Mouse (Mus musculus): ENCODE results near the gene Ptcd2. TPM values are rescaled to one million over a fixed set of nuclear protein-coding genes. Genes with fewer than 3 reads are reported as not detected.
"Not testable (repeated sequence)": the region's sequence is repeated elsewhere in the genome, so short reads cannot be mapped to it uniquely, and the experiment has no call there.

Gene Ptcd2
- polyA plus RNA-seq, 1 experiment from 2014 or later: 41.4 TPM

DNA sequence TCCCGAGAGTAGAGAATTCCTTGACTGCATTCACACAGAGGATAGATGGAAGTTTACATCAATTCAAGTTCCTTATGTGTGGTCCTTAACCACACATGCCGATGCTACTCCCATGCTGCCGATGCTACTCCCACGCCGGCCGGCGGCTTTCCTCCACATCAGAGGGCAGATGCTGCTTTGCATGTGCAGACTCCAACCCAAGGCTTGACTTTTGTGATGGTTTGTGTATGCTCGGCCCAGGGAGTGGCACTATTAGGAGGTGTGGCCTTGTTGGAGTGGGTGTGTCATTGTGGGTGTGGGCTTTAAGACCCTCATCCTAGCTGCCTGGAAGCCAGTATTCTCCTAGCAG lies 20.2 kb downstream of the Ptcd2 start:
- not testable (repeated sequence) for H3K27ac ChIP-seq (replicated peaks); H3K4me2 ChIP-seq (replicated peaks); H3K27me3 ChIP-seq; H3K9me3 ChIP-seq (replicated peaks); H3K4me1 ChIP-seq; H3K4me3 ChIP-seq (replicated peaks); H3K9ac ChIP-seq; ATAC-seq (ENCODE audit: insufficient number of reproducible peaks, low FRiP score, low TSS enrichment, low read depth)
- 82% methylated on average over 8 of the region's 8 CpGs for WGBS
- H3K36me3 ChIP-seq: peaks cover 63% of the 10 kb centered on the region

DNA sequence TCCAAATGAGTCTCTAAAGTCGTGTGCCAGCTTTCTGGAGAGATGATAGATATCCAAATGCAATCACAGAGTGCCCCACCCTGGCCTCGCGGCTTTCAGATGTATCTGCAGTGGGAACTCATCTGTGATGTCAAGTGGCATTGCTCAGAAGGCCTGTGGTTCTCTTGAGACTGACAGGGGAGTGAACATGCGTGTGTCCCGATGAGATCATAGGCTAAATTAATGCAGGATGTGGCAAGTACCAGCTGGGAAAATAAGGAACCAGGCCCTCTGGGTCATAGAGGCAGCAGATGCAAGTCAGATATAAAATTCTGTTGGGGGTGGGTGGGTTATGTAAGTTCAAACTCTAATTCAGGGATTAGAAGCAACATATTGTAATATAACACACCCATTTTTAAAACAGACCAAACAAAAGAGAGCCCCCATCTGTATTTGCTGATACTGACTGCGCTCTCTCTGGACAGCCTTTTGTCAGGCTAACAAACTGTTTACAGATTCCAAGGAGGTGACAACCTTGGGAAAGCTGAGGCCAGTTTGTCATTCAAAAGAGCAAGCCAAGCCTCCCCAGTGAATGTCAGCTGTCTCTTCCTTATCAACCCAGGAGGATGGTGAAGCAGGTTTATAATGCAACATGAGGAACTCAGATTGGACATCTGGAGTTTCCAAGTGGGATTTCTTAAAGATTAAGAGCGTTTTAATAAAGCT lies 20.7 kb downstream of the Ptcd2 start:
- no peak overlapping the region for H3K9ac ChIP-seq
- H3K4me3 ChIP-seq (replicated peaks): no peak overlapping the region
- H3K27me3 ChIP-seq: no peaks in the 10 kb centered on the region
- no peak overlapping the region; the same call in 1 of the 2 replicates for H3K27ac ChIP-seq (replicated peaks)
- 54% methylated on average over 7 of the region's 7 CpGs for WGBS
- H3K9me3 ChIP-seq (replicated peaks): no peaks in the 10 kb centered on the region
- ATAC-seq (ENCODE audit: insufficient number of reproducible peaks, low FRiP score, low TSS enrichment, low read depth): peak; percentile 64; the same call in 1 of the 2 replicates
- H3K4me1 ChIP-seq: peaks cover 3% of the 10 kb centered on the region; the same call in 1 of the 2 replicates
- peaks cover 59% of the 10 kb centered on the region for H3K36me3 ChIP-seq
- H3K4me2 ChIP-seq (replicated peaks): no peak overlapping the region

DNA sequence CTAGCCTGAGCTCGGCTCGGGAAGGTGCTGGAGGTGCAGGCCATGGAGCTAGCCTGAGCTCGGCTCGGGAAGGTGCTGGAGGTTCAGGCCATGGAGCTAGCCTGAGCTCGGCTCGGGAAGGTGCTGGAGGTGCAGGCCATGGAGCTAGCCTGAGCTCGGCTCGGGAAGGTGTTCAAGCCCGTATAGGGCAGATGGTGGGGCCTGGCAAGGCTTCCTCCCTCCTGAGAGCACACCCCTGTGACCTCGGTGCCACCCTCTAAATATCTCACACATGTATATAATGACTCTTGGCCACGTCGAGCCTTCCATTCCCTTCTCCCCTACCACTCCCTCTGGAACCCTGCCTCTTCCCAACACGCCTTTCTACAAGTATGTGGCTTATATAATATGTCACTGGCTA lies 21.6 kb downstream of the Ptcd2 start:
- not testable (repeated sequence) for H3K9ac ChIP-seq; H3K27ac ChIP-seq (replicated peaks); H3K4me1 ChIP-seq; H3K4me2 ChIP-seq (replicated peaks); H3K9me3 ChIP-seq (replicated peaks); H3K4me3 ChIP-seq (replicated peaks); ATAC-seq (ENCODE audit: insufficient number of reproducible peaks, low FRiP score, low TSS enrichment, low read depth); H3K27me3 ChIP-seq
- WGBS: 90% methylated on average over 13 of the region's 13 CpGs
- H3K36me3 ChIP-seq: peaks cover 55% of the 10 kb centered on the region

GRCm38 (mm10) chr13:99320453-99320852 lies 24.1 kb downstream of the Ptcd2 start:
- Histone ChIP-seq H3K4me1 (peaks cover 3% of the 10 kb centered on the region; the same call in 1 of the 2 replicates), H3K36me3 (peaks cover 33% of the 10 kb centered on the region), H3K9ac (no peak overlapping the region), H3K9me3 (replicated peaks) (no peaks in the 10 kb centered on the region), H3K4me2 (replicated peaks) (no peak overlapping the region), H3K4me3 (replicated peaks) (no peak overlapping the region), H3K27ac (replicated peaks) (no peak overlapping the region), H3K27me3 (no peaks in the 10 kb centered on the region)
- 87% methylated on average over 7 of the region's 7 CpGs for WGBS
- no peak for ATAC-seq (ENCODE audit: insufficient number of reproducible peaks, low FRiP score, low TSS enrichment, low read depth)

DNA sequence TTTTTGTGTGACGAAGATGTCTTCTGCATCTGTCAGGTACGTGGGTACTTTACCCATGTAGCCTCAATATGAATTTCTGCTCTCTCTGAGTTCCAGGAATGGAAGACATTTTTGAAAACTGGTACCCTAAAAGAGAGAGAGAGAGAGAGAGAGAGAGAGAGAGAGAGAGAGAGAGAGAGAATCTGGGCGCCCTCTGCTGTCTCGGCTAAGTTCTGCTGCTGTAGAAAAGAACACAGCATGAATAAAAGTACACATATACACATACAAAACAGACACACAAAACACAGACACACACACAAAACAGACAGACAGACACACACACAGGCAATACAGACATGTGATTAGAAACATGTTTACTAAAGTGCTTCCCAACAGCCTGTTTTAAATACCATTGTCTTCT lies 27.4 kb downstream of the Ptcd2 start:
- WGBS: 49% methylated on average over 4 of the region's 4 CpGs
- no peaks in the 10 kb centered on the region for H3K9me3 ChIP-seq (replicated peaks)
- peaks cover 20% of the 10 kb centered on the region for H3K36me3 ChIP-seq
- H3K4me3 ChIP-seq (replicated peaks): no peak overlapping the region
- H3K4me2 ChIP-seq (replicated peaks): no peak overlapping the region
- no peak overlapping the region for H3K27ac ChIP-seq (replicated peaks)
- ATAC-seq (ENCODE audit: insufficient number of reproducible peaks, low FRiP score, low TSS enrichment, low read depth): no peak
- H3K9ac ChIP-seq: no peak overlapping the region
- no peaks in the 10 kb centered on the region for H3K27me3 ChIP-seq
- H3K4me1 ChIP-seq: no peaks in the 10 kb centered on the region

- Histone ChIP-seq H3K9me3 (replicated peaks) (no peaks in the 10 kb centered on the region), H3K4me1 (no peaks in the 10 kb centered on the region), H3K9ac (no peak overlapping the region), H3K27ac (replicated peaks) (no peak overlapping the region), H3K4me3 (replicated peaks) (no peak overlapping the region), H3K36me3 (peaks cover 18% of the 10 kb centered on the region), H3K27me3 (no peaks in the 10 kb centered on the region), H3K4me2 (replicated peaks) (no peak overlapping the region)
- ATAC-seq (ENCODE audit: insufficient number of reproducible peaks, low FRiP score, low TSS enrichment, low read depth): no peak
- WGBS: 84% methylated on average over 6 of the region's 6 CpGs
Measured at GRCm38 (mm10) chr13:99316366-99316765, 28.1 kb downstream of the Ptcd2 start.

- no peak overlapping the region for H3K27ac ChIP-seq (replicated peaks)
- WGBS: 62% methylated on average over 15 of the region's 15 CpGs
Measured at GRCm38 (mm10) chr13:99314657-99315181, 29.8 kb downstream of the Ptcd2 start.

DNA sequence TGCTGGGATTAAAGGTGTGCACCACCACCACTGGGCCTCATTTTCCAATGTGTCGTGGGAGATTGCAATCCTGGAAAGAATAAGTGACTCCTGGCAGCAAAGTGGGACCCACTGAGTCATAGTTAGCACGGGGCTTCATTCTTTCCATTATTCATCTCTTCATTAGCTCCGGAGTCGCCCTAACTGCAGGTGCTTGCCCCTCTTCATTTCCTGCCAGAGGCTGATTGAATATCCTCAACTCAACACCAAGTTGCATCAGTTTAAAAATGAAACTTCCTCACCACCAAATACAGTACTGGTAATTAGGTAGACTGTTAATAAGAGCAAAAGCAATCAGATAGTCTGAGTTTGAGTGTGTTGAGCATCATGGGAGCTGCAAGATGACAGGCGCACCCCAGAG lies 30.4 kb downstream of the Ptcd2 start:
- H3K27ac ChIP-seq (replicated peaks): no peak overlapping the region
- no peak for ATAC-seq (ENCODE audit: insufficient number of reproducible peaks, low FRiP score, low TSS enrichment, low read depth)
- H3K27me3 ChIP-seq: no peaks in the 10 kb centered on the region
- WGBS: 85% methylated on average over 5 of the region's 5 CpGs
- no peaks in the 10 kb centered on the region for H3K4me1 ChIP-seq
- H3K9me3 ChIP-seq (replicated peaks): no peaks in the 10 kb centered on the region
- H3K4me3 ChIP-seq (replicated peaks): no peak overlapping the region
- no peak overlapping the region for H3K4me2 ChIP-seq (replicated peaks)
- no peak overlapping the region for H3K9ac ChIP-seq
- H3K36me3 ChIP-seq: no peaks in the 10 kb centered on the region

More at GRCm38 (mm10) chr13:99314657-99315181, 29.8 kb downstream of the Ptcd2 start:
- H3K4me2 ChIP-seq (replicated peaks): no peak overlapping the region
- no peaks in the 10 kb centered on the region for H3K4me1 ChIP-seq
- no peaks in the 10 kb centered on the region for H3K9me3 ChIP-seq (replicated peaks)
- H3K27me3 ChIP-seq: no peaks in the 10 kb centered on the region
- peaks cover 4% of the 10 kb centered on the region for H3K36me3 ChIP-seq
- H3K9ac ChIP-seq: no peak overlapping the region
- no peak for ATAC-seq (ENCODE audit: insufficient number of reproducible peaks, low FRiP score, low TSS enrichment, low read depth)
- H3K4me3 ChIP-seq (replicated peaks): no peak overlapping the region

- Histone ChIP-seq H3K27ac (replicated peaks) (0 out of 2 replicates have a peak overlapping the region, but pooled peaks have one; percentile 17), H3K4me1 (peaks cover 10% of the 10 kb centered on the region), H3K27me3 (no peaks in the 10 kb centered on the region), H3K9me3 (replicated peaks) (no peaks in the 10 kb centered on the region), H3K36me3 (no peaks in the 10 kb centered on the region), H3K9ac (no peak overlapping the region), H3K4me3 (replicated peaks) (no peak overlapping the region), H3K4me2 (replicated peaks) (no peak overlapping the region)
- 83% methylated on average over 8 of the region's 8 CpGs for WGBS
- no peak for ATAC-seq (ENCODE audit: insufficient number of reproducible peaks, low FRiP score, low TSS enrichment, low read depth)
Measured at GRCm38 (mm10) chr13:99308393-99308792, 36.1 kb downstream of the Ptcd2 start.

DNA sequence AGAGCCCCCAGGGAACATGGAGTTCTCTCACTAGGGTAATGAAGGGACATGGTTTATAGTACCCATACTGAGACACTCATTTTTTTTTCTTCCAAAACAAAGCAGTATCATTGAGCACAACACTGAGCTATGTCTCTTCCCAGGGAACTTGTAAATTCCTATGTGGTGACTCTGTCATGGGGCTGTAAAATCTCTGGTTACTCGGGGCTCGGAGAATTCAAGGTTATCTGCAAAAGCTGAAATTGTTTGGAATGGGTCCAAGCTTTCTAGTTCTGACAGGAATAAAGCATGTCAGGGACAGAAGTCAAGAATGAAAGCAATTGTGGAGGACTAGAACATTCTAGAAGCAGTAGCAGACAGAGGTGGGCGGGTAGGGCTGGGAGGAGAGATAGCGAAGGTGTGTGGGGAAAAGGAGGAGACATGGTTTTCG lies 36.6 kb downstream of the Ptcd2 start:
- no peak for ATAC-seq (ENCODE audit: insufficient number of reproducible peaks, low FRiP score, low TSS enrichment, low read depth)

GRCm38 (mm10) chr13:99306164-99306563 lies 38.3 kb downstream of the Ptcd2 start:
- Histone ChIP-seq H3K4me1 (peaks cover 10% of the 10 kb centered on the region), H3K9me3 (replicated peaks) (no peaks in the 10 kb centered on the region), H3K27me3 (no peaks in the 10 kb centered on the region), H3K4me2 (replicated peaks) (no peak overlapping the region), H3K9ac (no peak overlapping the region), H3K27ac (replicated peaks) (no peak overlapping the region), H3K36me3 (no peaks in the 10 kb centered on the region), H3K4me3 (replicated peaks) (no peak overlapping the region)
- no peak for ATAC-seq (ENCODE audit: insufficient number of reproducible peaks, low FRiP score, low TSS enrichment, low read depth)
- 85% methylated on average over 8 of the region's 8 CpGs for WGBS

More for the DNA sequence above, 36.6 kb downstream of the Ptcd2 start:
- peaks cover 10% of the 10 kb centered on the region for H3K4me1 ChIP-seq
- WGBS: 46% methylated on average over 5 of the region's 5 CpGs
- no peak overlapping the region for H3K27ac ChIP-seq (replicated peaks)
- H3K4me2 ChIP-seq (replicated peaks): no peak overlapping the region
- H3K9ac ChIP-seq: no peak overlapping the region
- no peak overlapping the region for H3K4me3 ChIP-seq (replicated peaks)
- no peaks in the 10 kb centered on the region for H3K36me3 ChIP-seq
- H3K9me3 ChIP-seq (replicated peaks): no peaks in the 10 kb centered on the region
- no peaks in the 10 kb centered on the region for H3K27me3 ChIP-seq

DNA sequence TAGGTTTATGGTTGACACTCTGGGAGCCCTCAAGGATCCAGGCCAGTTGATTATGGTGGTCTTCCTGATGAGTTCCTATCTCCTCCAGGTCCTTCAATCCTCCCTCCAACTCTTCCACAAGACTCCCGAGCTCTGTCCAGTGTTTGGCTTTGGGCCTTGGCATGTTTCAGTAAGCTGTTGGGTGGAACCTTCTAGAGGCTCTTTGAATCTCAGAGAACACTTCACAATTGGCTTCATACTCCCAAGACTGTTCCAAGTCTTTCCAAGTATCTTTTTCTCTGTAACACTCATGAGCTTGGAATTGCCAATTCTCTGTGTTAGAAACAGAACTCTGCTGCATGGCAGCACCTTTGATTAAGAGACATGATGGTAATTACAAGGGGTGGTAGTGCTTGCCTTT lies 39.3 kb downstream of the Ptcd2 start:
- H3K4me3 ChIP-seq (replicated peaks): no peak overlapping the region
- peaks cover 10% of the 10 kb centered on the region for H3K4me1 ChIP-seq
- 54% methylated on average over 1 of the region's 1 CpGs for WGBS
- ATAC-seq (ENCODE audit: insufficient number of reproducible peaks, low FRiP score, low TSS enrichment, low read depth): no peak
- H3K9me3 ChIP-seq (replicated peaks): no peaks in the 10 kb centered on the region
- H3K36me3 ChIP-seq: no peaks in the 10 kb centered on the region
- no peak overlapping the region for H3K4me2 ChIP-seq (replicated peaks)
- H3K27ac ChIP-seq (replicated peaks): 0 out of 2 replicates have a peak overlapping the region, but pooled peaks have one; percentile 65
- H3K9ac ChIP-seq: no peak overlapping the region
- H3K27me3 ChIP-seq: no peaks in the 10 kb centered on the region
